Mouse (Mus musculus): ENCODE measurements at regions not wholly inside any gene's neighbourhood (a gene's known extent, or its start where the extent isn't known, plus 50 kb on each side); places are given as distances from the start of the nearest gene placed in this dataset.
A peak's percentile ranks its signal among the peaks of the same experiment; 100 is the strongest.

GRCm38 (mm10) chr3:35323450-35324077 is 430.3 kb upstream of the Atp11b start:
- peak; percentile 48 to 75 for DNase-seq

- no peak for DNase-seq
These were observed 429.7 kb upstream of the Atp11b start for GRCm38 (mm10) chr3:35324186-35324585.

- no peak for DNase-seq
These were observed 421.2 kb upstream of the Atp11b start for GRCm38 (mm10) chr3:35332534-35333272.

- no peak for DNase-seq
These were observed 419.9 kb upstream of the Atp11b start for GRCm38 (mm10) chr3:35334017-35334416.

- DNase-seq, result no peak
These were observed 419.4 kb upstream of the Atp11b start for GRCm38 (mm10) chr3:35334546-35334945.

- DNase-seq, result no peak
These were observed 418.1 kb upstream of the Atp11b start for GRCm38 (mm10) chr3:35335837-35336236.

GRCm38 (mm10) chr3:35340525-35340924 is 413.4 kb upstream of the Atp11b start:
- DNase-seq, result no peak

GRCm38 (mm10) chr3:35340935-35341800 is 412.7 kb upstream of the Atp11b start:
- no peak for DNase-seq

- no peak for DNase-seq
These were observed 412.1 kb upstream of the Atp11b start for GRCm38 (mm10) chr3:35341840-35342239.

GRCm38 (mm10) chr3:35342584-35342983 is 411.3 kb upstream of the Atp11b start:
- no peak for DNase-seq

GRCm38 (mm10) chr3:35343936-35344335 is 410.0 kb upstream of the Atp11b start:
- no peak for DNase-seq

GRCm38 (mm10) chr3:35349114-35349513 is 404.8 kb upstream of the Atp11b start:
- no peak for DNase-seq

- no peak for DNase-seq
These were observed 400.5 kb upstream of the Atp11b start for GRCm38 (mm10) chr3:35353442-35353841.

- DNase-seq, result no peak
These were observed 400.0 kb upstream of the Atp11b start for GRCm38 (mm10) chr3:35353920-35354319.

GRCm38 (mm10) chr3:35354356-35354755 is 399.6 kb upstream of the Atp11b start:
- no peak for DNase-seq

GRCm38 (mm10) chr3:35357111-35357510 is 396.8 kb upstream of the Atp11b start:
- DNase-seq, result no peak

- no peak for DNase-seq
These were observed 395.4 kb upstream of the Atp11b start for GRCm38 (mm10) chr3:35358541-35358940.

- no peak for DNase-seq
These were observed 394.6 kb upstream of the Atp11b start for GRCm38 (mm10) chr3:35359288-35359687.

- no peak for DNase-seq
These were observed 393.4 kb upstream of the Atp11b start for GRCm38 (mm10) chr3:35360515-35360914.

GRCm38 (mm10) chr3:35361086-35361485 is 392.8 kb upstream of the Atp11b start:
- no peak for DNase-seq

- no peak for DNase-seq
These were observed 388.5 kb upstream of the Atp11b start for GRCm38 (mm10) chr3:35365431-35365830.

GRCm38 (mm10) chr3:35372276-35372675 is 381.6 kb upstream of the Atp11b start:
- no peak for DNase-seq

- no peak for DNase-seq
These were observed 366.5 kb upstream of the Atp11b start for GRCm38 (mm10) chr3:35387386-35387785.

GRCm38 (mm10) chr3:35392657-35393056 is 361.2 kb upstream of the Atp11b start:
- no peak for DNase-seq

Data from kidney, postnatal 25 days (tissue).